Mouse (Mus musculus) intestine, embryonic 15.5 days (tissue): Measurements from ENCODE around the gene Cdkl1. TPM values are rescaled to one million over a fixed set of nuclear protein-coding genes. Genes with fewer than 3 reads are reported as not detected.

Experiments used
- ATAC-seq: fragments of 200-750 bp; cut with Nextera tagmentation; 2 replicates; pipeline ENCODE4 v1.8.0; 2017; ENCODE audit warnings: moderate TSS enrichment, moderate library complexity
- H3K27ac ChIP-seq: fragments of 300-500 bp; sonication (generic); 2 replicates; pipeline ENCODE4 v1.5.1; 2015; ENCODE audit warnings: mild to moderate bottlenecking, inconsistent platforms
- H3K27me3 ChIP-seq: fragments of 300-500 bp; sonication (generic); replicated peaks from 2 replicates; pipeline ENCODE4 v1.6.1; 2015; ENCODE audit warnings: inconsistent platforms
- H3K36me3 ChIP-seq: fragments of 300-500 bp; sonication (generic); 2 replicates; pipeline ENCODE4 v1.6.1; 2015; ENCODE audit warnings: inconsistent platforms
- H3K4me1 ChIP-seq: fragments of 300-500 bp; sonication (generic); replicated peaks from 2 replicates; pipeline ENCODE4 v1.6.1; 2015; ENCODE audit warnings: inconsistent platforms
- H3K4me2 ChIP-seq: fragments of 300-500 bp; sonication (generic); replicated peaks from 2 replicates; pipeline ENCODE4 v1.6.1; 2015; ENCODE audit warnings: mild to moderate bottlenecking, inconsistent platforms
- H3K4me3 ChIP-seq: fragments of 300-500 bp; sonication (generic); replicated peaks from 2 replicates; pipeline ENCODE4 v1.5.1; 2015; ENCODE audit warnings: inconsistent platforms
- H3K9ac ChIP-seq: fragments of 300-500 bp; sonication (generic); 2 replicates; pipeline ENCODE4 v1.6.1; 2015; ENCODE audit warnings: inconsistent platforms
- H3K9me3 ChIP-seq: fragments of 300-500 bp; sonication (generic); 2 replicates; pipeline ENCODE4 v1.6.1; 2016; ENCODE audit warnings: inconsistent platforms
- WGBS: fragments of 180-500 bp; shearing (Covaris S2); methylation state at CpG from one replicate; pipeline ENCODE4 v1.1.7; 2015; 5-methylcytosine and 5-hydroxymethylcytosine counted together
- polyA plus RNA-seq: library from polyadenylated mRNA; unstranded; fragments of >200 nt; fragmentation: Nextera tagmentation; extraction: Ambion mirVana; gene quantifications from 2 replicates; pipeline ENCODE4 v1.2.1, GENCODE M21; 2015

Gene Cdkl1
- polyA plus RNA-seq, 1 experiment from 2014 or later = 2.7 TPM

- Histone ChIP-seq H3K4me3 (no peak overlapping the region), H3K9me3 (no peaks in the 10 kb centered on the region), H3K27ac (no peak overlapping the region), H3K27me3 (no peaks in the 10 kb centered on the region), H3K36me3 (0 out of 2 replicates have a peak, but pooled peaks cover 11% of the 10 kb centered on the region), H3K4me1 (no peaks in the 10 kb centered on the region; the same call in 1 of the 2 replicates), H3K9ac (no peak overlapping the region), H3K4me2 (no peak overlapping the region)
- whole genome bisulfite sequencing = 61% methylated on average over 11 of the region's 11 CpGs
- no peak for ATAC-seq
Measured at GRCm38 (mm10) chr12:69807399-69807985, 16.4 kb upstream of the Cdkl1 start.

DNA sequence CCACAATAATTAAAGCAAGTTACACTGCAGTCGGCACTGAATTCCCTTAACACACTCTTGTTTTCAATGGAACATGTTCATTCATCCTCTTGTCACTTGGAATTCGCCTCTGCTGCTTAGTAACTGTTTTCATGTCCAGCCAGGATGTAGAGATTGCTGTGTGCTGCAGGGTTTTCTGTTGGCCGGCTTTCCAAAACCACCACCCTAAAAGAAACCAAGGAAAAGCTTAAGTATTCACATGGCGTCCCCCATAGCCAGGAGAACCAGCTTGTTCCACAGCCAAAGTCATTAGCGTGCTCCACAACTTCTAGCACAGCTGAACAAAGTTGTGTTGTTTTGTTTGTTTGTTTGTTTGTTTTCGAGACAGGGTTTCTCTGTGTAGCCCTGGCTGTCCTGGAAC lies 14.1 kb upstream of the Cdkl1 start:
- no peak overlapping the region for H3K27ac ChIP-seq
- H3K9ac ChIP-seq = no peak overlapping the region
- no peak overlapping the region for H3K4me2 ChIP-seq
- no peak for ATAC-seq
- H3K4me3 ChIP-seq = no peak overlapping the region
- H3K9me3 ChIP-seq = no peaks in the 10 kb centered on the region
- 93% methylated on average over 6 of the region's 6 CpGs for WGBS
- H3K27me3 ChIP-seq = no peaks in the 10 kb centered on the region
- H3K36me3 ChIP-seq = 0 out of 2 replicates have a peak, but pooled peaks cover 11% of the 10 kb centered on the region
- H3K4me1 ChIP-seq = no peaks in the 10 kb centered on the region

GRCm38 (mm10) chr12:69804393-69805070 lies 13.5 kb upstream of the Cdkl1 start:
- H3K4me2 ChIP-seq = no peak overlapping the region
- 85% methylated on average over 10 of the region's 10 CpGs for WGBS

DNA sequence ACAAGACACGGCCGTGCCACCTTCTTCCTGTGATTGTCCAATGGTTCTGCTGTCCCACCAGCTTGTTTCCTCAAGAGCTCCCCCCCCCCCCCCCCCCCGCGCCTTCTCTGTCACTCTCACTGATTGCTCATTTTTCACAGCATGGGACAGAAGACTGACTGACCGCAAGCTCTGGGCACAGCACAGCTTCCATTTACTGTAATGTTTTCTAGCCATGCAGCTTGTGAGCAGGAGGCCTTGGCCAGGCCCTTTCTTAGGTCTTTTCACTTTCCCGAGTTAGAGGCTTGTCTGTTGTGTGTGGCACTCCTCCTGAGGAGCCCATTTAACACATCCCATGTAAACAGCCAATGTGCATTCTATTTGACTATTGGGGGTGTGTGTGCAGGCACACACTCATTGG lies 12.1 kb upstream of the Cdkl1 start:
- no peak overlapping the region for H3K4me2 ChIP-seq
- ATAC-seq = no peak
- no peaks in the 10 kb centered on the region for H3K4me1 ChIP-seq
- no peak overlapping the region for H3K4me3 ChIP-seq
- H3K36me3 ChIP-seq = 0 out of 2 replicates have a peak, but pooled peaks cover 11% of the 10 kb centered on the region
- 79% methylated on average over 5 of the region's 6 CpGs for WGBS
- H3K9me3 ChIP-seq = no peaks in the 10 kb centered on the region
- H3K27me3 ChIP-seq = no peaks in the 10 kb centered on the region
- H3K9ac ChIP-seq = no peak overlapping the region
- H3K27ac ChIP-seq = no peak overlapping the region

More at GRCm38 (mm10) chr12:69804393-69805070, 13.5 kb upstream of the Cdkl1 start:
- ATAC-seq = no peak
- H3K4me1 ChIP-seq = no peaks in the 10 kb centered on the region
- H3K36me3 ChIP-seq = 0 out of 2 replicates have a peak, but pooled peaks cover 11% of the 10 kb centered on the region
- H3K9me3 ChIP-seq = no peaks in the 10 kb centered on the region
- no peaks in the 10 kb centered on the region for H3K27me3 ChIP-seq
- no peak overlapping the region for H3K9ac ChIP-seq
- H3K27ac ChIP-seq = no peak overlapping the region
- no peak overlapping the region for H3K4me3 ChIP-seq

DNA sequence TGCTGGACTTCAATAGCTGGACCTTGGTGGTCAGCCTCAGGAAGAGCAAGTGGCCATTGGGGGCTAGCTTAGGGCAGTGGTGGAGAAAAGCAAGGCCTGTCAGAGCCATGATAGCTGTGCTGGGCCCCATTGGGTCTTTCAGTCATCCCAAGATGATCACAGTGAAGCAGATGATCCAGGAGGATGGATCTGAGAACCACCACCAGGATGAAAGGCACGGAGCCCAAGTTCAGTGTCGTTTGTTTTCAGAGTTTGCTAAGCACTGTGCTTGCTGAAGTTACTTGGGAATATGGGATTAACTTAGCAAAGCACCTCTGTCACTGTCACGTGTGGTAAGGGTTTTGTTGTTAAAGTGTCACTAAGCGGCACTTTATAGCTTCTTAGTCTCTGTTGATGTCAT lies 9.5 kb upstream of the Cdkl1 start:
- no peak overlapping the region for H3K4me2 ChIP-seq
- no peak overlapping the region for H3K27ac ChIP-seq
- no peak overlapping the region for H3K9ac ChIP-seq
- ATAC-seq = no peak
- no peak overlapping the region for H3K4me3 ChIP-seq
- H3K27me3 ChIP-seq = no peaks in the 10 kb centered on the region
- WGBS = 81% methylated on average over 4 of the region's 4 CpGs
- no peaks in the 10 kb centered on the region for H3K9me3 ChIP-seq
- H3K4me1 ChIP-seq = no peaks in the 10 kb centered on the region
- no peaks in the 10 kb centered on the region for H3K36me3 ChIP-seq

DNA sequence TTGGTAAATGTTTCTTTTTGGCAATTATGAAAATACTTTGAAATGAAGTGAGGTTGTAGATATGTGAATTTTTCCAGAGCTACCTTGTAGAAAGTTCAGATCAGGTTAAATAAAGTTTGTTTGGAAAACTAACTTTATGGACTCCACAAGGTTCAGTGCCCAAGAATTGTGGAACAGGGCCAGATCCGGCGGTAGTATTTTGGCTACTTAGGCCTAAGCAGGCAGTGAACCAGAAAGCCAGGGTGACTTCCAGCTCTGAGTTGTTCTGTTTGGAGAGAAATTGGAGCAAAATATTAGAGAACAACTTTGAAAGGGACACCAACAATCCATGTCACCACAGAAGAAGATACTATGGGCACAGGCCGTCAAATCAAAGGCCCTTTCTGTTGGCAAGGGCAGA lies 5.2 kb upstream of the Cdkl1 start:
- Histone ChIP-seq H3K4me2 (no peak overlapping the region), H3K9ac (no peak overlapping the region), H3K9me3 (no peaks in the 10 kb centered on the region), H3K27me3 (no peaks in the 10 kb centered on the region), H3K4me3 (no peak overlapping the region), H3K27ac (no peak overlapping the region), H3K4me1 (peaks cover under 1% of the 10 kb centered on the region; the same call in 1 of the 2 replicates), H3K36me3 (no peaks in the 10 kb centered on the region)
- WGBS = 91% methylated on average over 3 of the region's 3 CpGs
- ATAC-seq = no peak

DNA sequence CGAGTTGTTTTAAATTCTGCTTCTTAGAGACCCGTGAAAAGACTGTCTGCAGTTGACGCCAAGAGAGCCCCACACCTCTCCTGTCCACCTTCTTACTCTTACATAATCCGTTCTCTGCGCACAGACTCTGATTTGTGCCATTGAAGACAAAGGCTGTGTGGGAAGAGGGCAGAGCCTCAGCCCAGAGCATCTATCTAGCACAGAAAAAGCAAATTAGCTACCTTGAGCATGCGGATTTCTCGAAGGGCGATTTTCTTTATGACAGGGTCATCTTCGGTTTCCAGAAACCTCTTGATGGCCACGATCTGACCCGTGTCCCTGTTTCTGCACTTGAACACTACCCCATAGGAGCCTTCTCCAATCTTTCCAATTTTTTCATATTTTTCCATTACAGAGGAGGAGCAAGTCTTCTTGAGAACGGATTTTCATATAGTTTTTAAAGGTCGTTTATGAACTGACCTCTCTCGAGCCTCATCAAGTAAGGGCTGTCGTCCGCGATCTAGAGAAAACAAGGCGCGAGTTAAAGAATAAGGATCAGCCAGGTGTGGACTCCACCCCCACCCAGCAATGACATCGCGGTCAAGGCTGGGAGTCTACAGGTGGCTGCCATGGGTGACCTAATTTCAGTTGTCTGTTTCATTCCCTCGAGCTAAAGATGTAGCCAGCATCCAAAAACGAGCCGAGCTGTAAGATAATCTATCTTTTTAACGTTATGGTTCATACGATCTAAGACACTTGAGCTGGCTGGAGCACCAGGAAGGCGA lies 1.1 kb downstream of the Cdkl1 start:
- Histone ChIP-seq H3K27ac (no peak overlapping the region), H3K9me3 (no peaks in the 10 kb centered on the region), H3K4me1 (peaks cover 6% of the 10 kb centered on the region; the same call in 1 of the 2 replicates), H3K9ac (peak overlapping the region; percentile 29), H3K4me2 (peak overlapping the region; percentile 88), H3K27me3 (no peaks in the 10 kb centered on the region), H3K36me3 (no peaks in the 10 kb centered on the region), H3K4me3 (peak overlapping the region; percentile 45)
- peak; percentile 56; the same call in 1 of the 2 replicates for ATAC-seq
- WGBS = 37% methylated on average over 27 of the region's 27 CpGs

- Histone ChIP-seq H3K27me3 (no peaks in the 10 kb centered on the region), H3K4me2 (no peak overlapping the region), H3K9me3 (no peaks in the 10 kb centered on the region), H3K4me1 (peaks cover 6% of the 10 kb centered on the region; the same call in 1 of the 2 replicates), H3K27ac (no peak overlapping the region), H3K4me3 (no peak overlapping the region), H3K36me3 (no peaks in the 10 kb centered on the region), H3K9ac (no peak overlapping the region)
- ATAC-seq = no peak
- WGBS = 78% methylated on average over 5 of the region's 5 CpGs
Measured at GRCm38 (mm10) chr12:69788380-69788779, 2.7 kb downstream of the Cdkl1 start.

- no peak overlapping the region for H3K4me2 ChIP-seq
- H3K4me3 ChIP-seq = no peak overlapping the region
- no peaks in the 10 kb centered on the region for H3K36me3 ChIP-seq
- no peak for ATAC-seq
- no peaks in the 10 kb centered on the region for H3K9me3 ChIP-seq
- no peak overlapping the region for H3K9ac ChIP-seq
- no peaks in the 10 kb centered on the region for H3K27me3 ChIP-seq
- whole genome bisulfite sequencing = 68% methylated on average over 9 of the region's 9 CpGs
- H3K27ac ChIP-seq = no peak overlapping the region
- no peaks in the 10 kb centered on the region for H3K4me1 ChIP-seq
Measured at GRCm38 (mm10) chr12:69785471-69785870, 5.6 kb downstream of the Cdkl1 start.

GRCm38 (mm10) chr12:69783247-69784025 lies 7.6 kb downstream of the Cdkl1 start:
- Histone ChIP-seq H3K4me2 (no peak overlapping the region), H3K9me3 (no peaks in the 10 kb centered on the region), H3K4me1 (no peaks in the 10 kb centered on the region), H3K27me3 (no peaks in the 10 kb centered on the region), H3K27ac (no peak overlapping the region), H3K9ac (no peak overlapping the region), H3K36me3 (no peaks in the 10 kb centered on the region), H3K4me3 (no peak overlapping the region)
- ATAC-seq = peak; percentile 70; the same call in 1 of the 2 replicates
- 42% methylated on average over 6 of the region's 6 CpGs for WGBS

DNA sequence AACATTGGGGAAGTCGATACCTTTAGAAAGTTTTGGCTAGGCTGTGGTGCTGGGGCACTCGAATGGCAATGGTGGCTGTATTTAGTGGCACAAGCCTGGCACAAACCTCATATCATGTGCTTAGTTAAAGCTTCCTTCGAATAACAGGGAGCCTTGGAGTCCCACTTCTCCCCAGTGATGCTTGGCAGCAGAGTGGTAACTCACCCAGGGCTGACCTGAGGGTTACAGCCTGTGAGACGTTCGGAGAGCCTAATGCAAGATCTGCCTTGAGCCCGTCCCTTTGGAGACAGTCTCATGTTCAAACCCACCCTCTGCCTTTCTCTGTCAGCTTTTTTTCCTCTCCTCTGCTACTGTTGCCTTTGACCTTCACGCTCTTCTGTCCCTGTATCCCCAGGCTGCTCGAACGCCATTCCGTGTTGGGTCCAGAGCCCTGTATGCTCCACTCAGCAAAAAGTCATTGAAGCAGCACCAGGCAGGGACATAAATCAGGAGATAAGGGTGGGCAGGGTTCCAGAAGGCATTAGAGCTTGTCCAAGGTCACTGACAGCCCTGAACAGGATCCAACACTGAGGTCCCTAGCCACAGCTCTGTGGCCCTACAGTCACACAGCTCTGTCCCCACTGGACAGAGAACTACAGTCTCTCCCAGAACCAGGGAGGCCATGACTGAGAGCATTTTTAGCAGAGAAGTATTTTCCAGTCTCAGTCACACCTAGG lies 9.0 kb downstream of the Cdkl1 start:
- H3K9me3 ChIP-seq = no peaks in the 10 kb centered on the region
- WGBS = 65% methylated on average over 10 of the region's 10 CpGs
- no peak overlapping the region for H3K27ac ChIP-seq
- H3K9ac ChIP-seq = no peak overlapping the region
- ATAC-seq = peak; percentile 44
- peaks cover 6% of the 10 kb centered on the region; the same call in 1 of the 2 replicates for H3K4me1 ChIP-seq
- H3K27me3 ChIP-seq = no peaks in the 10 kb centered on the region
- H3K4me3 ChIP-seq = no peak overlapping the region
- no peak overlapping the region for H3K4me2 ChIP-seq
- H3K36me3 ChIP-seq = no peaks in the 10 kb centered on the region
